Mouse (Mus musculus) megakaryocyte, embryonic 14.5 days (primary cell): ENCODE data around the gene Foxn3. TPM values are rescaled to one million over a fixed set of nuclear protein-coding genes. Genes with fewer than 3 reads are reported as not detected.

Experiments used
- H3K27me3 ChIP-seq: replicated peaks from 2 replicates; pipeline ENCODE3; 2012; ENCODE audit warnings: inconsistent platforms
- H3K36me3 ChIP-seq: replicated peaks from 2 replicates; pipeline ENCODE3; 2012; ENCODE audit warnings: low read length, inconsistent platforms, mixed read lengths
- H3K4me1 ChIP-seq: 2 replicates; pipeline ENCODE4 v1.6.1; 2012; ENCODE audit warnings: inconsistent platforms
- H3K4me3 ChIP-seq: replicated peaks from 2 replicates; pipeline ENCODE3; 2012; ENCODE audit warnings: moderate library complexity, mild to moderate bottlenecking, inconsistent platforms
- H3K9me3 ChIP-seq: 2 replicates; pipeline ENCODE4 v1.6.1; 2012; ENCODE audit warnings: inconsistent platforms
- FLI1 ChIP-seq: IDR thresholded peaks from 2 replicates; pipeline ENCODE4 v1.6.1; 2012; ENCODE audit warnings: low read length, inconsistent platforms, mixed read lengths
- GATA1 ChIP-seq: IDR thresholded peaks from 3 replicates; pipeline ENCODE4 v1.6.1; 2012; ENCODE audit warnings: mixed read lengths, low read length, inconsistent platforms, borderline replicate concordance
- polyA plus RNA-seq: library from polyadenylated mRNA; stranded (reverse); fragments of >175 nt; gene quantifications from 2 replicates; pipeline ENCODE4 v1.2.3, GENCODE M21; 2012; ENCODE audit warnings: low replicate concordance; ENCODE audit not compliant: insufficient read depth

The Foxn3 gene
- polyA plus RNA-seq, 1 experiment: 20.5 TPM

- no peaks in the 10 kb centered on the region for H3K9me3 ChIP-seq
- no peaks in the 10 kb centered on the region for H3K36me3 ChIP-seq
- TF ChIP-seq GATA1 (no peak), FLI1 (no peak)
- peak overlapping the region; percentile 94 for H3K4me3 ChIP-seq
- H3K27me3 ChIP-seq: peaks cover 3% of the 10 kb centered on the region
- H3K4me1 ChIP-seq: peaks cover 59% of the 10 kb centered on the region
Observed at GRCm38 (mm10) chr12:99562867-99563189, 554 bp downstream of the Foxn3 start.

GRCm38 (mm10) chr12:99562073-99562866, 1.1 kb downstream of the Foxn3 start:
- TF ChIP-seq FLI1: no peak
- Histone ChIP-seq H3K4me1 (peaks cover 64% of the 10 kb centered on the region), H3K36me3 (peaks cover under 1% of the 10 kb centered on the region), H3K27me3 (peaks cover 3% of the 10 kb centered on the region), H3K4me3 (peak overlapping the region; percentile 94), H3K9me3 (no peaks in the 10 kb centered on the region)

- Histone ChIP-seq H3K36me3 (peaks cover 7% of the 10 kb centered on the region), H3K9me3 (no peaks in the 10 kb centered on the region), H3K4me3 (peak overlapping the region; percentile 94), H3K4me1 (peaks cover 69% of the 10 kb centered on the region), H3K27me3 (no peaks in the 10 kb centered on the region)
- TF ChIP-seq FLI1: no peak
- no peak for TF ChIP-seq GATA1
Observed at GRCm38 (mm10) chr12:99561333-99561766, 2.0 kb downstream of the Foxn3 start.

GRCm38 (mm10) chr12:99560701-99561332, 2.6 kb downstream of the Foxn3 start:
- Histone ChIP-seq H3K4me1 (peaks cover 69% of the 10 kb centered on the region), H3K4me3 (peak overlapping the region; percentile 94), H3K27me3 (no peaks in the 10 kb centered on the region), H3K9me3 (no peaks in the 10 kb centered on the region), H3K36me3 (peaks cover 12% of the 10 kb centered on the region)
- no peak for TF ChIP-seq FLI1
- no peak for TF ChIP-seq GATA1

GRCm38 (mm10) chr12:99559483-99559882, 3.9 kb downstream of the Foxn3 start:
- H3K27me3 ChIP-seq: no peaks in the 10 kb centered on the region
- H3K4me3 ChIP-seq: peak overlapping the region; percentile 80
- TF ChIP-seq FLI1 (no peak), GATA1 (no peak)
- no peaks in the 10 kb centered on the region for H3K9me3 ChIP-seq
- peaks cover 22% of the 10 kb centered on the region for H3K36me3 ChIP-seq
- H3K4me1 ChIP-seq: peaks cover 62% of the 10 kb centered on the region

- no peak overlapping the region for H3K4me3 ChIP-seq
- H3K36me3 ChIP-seq: peaks cover 29% of the 10 kb centered on the region
- no peaks in the 10 kb centered on the region for H3K9me3 ChIP-seq
- H3K4me1 ChIP-seq: peaks cover 53% of the 10 kb centered on the region
- TF ChIP-seq GATA1 (no peak), FLI1 (no peak)
- H3K27me3 ChIP-seq: no peaks in the 10 kb centered on the region
Observed at GRCm38 (mm10) chr12:99558476-99558875, 4.9 kb downstream of the Foxn3 start.

- Histone ChIP-seq H3K4me1 (peaks cover 53% of the 10 kb centered on the region), H3K4me3 (no peak overlapping the region), H3K9me3 (no peaks in the 10 kb centered on the region), H3K27me3 (no peaks in the 10 kb centered on the region), H3K36me3 (peaks cover 37% of the 10 kb centered on the region)
- TF ChIP-seq FLI1 (no peak), GATA1 (no peak)
Observed at GRCm38 (mm10) chr12:99557498-99557897, 5.9 kb downstream of the Foxn3 start.

GRCm38 (mm10) chr12:99550629-99551028, 12.8 kb downstream of the Foxn3 start:
- TF ChIP-seq GATA1 (no peak), FLI1 (no peak)
- no peaks in the 10 kb centered on the region for H3K9me3 ChIP-seq
- peaks cover 43% of the 10 kb centered on the region for H3K4me1 ChIP-seq
- H3K4me3 ChIP-seq: no peak overlapping the region
- no peaks in the 10 kb centered on the region for H3K27me3 ChIP-seq
- peaks cover 27% of the 10 kb centered on the region for H3K36me3 ChIP-seq

GRCm38 (mm10) chr12:99549811-99550210, 13.6 kb downstream of the Foxn3 start:
- Histone ChIP-seq H3K9me3 (no peaks in the 10 kb centered on the region), H3K36me3 (peaks cover 21% of the 10 kb centered on the region), H3K4me1 (peaks cover 51% of the 10 kb centered on the region), H3K27me3 (no peaks in the 10 kb centered on the region), H3K4me3 (no peak overlapping the region)
- no peak for TF ChIP-seq GATA1

- TF ChIP-seq FLI1 (no peak), GATA1 (no peak)
- Histone ChIP-seq H3K4me1 (peaks cover 62% of the 10 kb centered on the region), H3K4me3 (no peak overlapping the region), H3K27me3 (no peaks in the 10 kb centered on the region), H3K36me3 (peaks cover 13% of the 10 kb centered on the region), H3K9me3 (no peaks in the 10 kb centered on the region)
Observed at GRCm38 (mm10) chr12:99548419-99548818, 15.0 kb downstream of the Foxn3 start.
